Mouse (Mus musculus): ENCODE measurements at regions not wholly inside any gene's neighbourhood (a gene's known extent, or its start where the extent isn't known, plus 50 kb on each side); places are given as distances from the start of the nearest gene placed in this dataset.

- no peak for TF ChIP-seq POLR2A (IDR thresholded peaks at IDR 0.05; ENCODE audit: low read depth, low read length)
- no peak for TF ChIP-seq CTCF (IDR thresholded peaks at IDR 0.05; ENCODE audit: extremely low read depth, insufficient read depth, insufficient read length, insufficient replicate concordance)
Measured at GRCm38 (mm10) chr1:193668841-193669240, 298.7 kb upstream of the Camk1g start.
